Mouse (Mus musculus): ENCODE measurements around the gene Ccnl1. TPM values are rescaled to one million over a fixed set of nuclear protein-coding genes. Genes with fewer than 3 reads are reported as not detected.

The Ccnl1 gene
- polyA plus RNA-seq, 2 experiments from 2014 or later = 49.5 to 75.2 TPM

DNA sequence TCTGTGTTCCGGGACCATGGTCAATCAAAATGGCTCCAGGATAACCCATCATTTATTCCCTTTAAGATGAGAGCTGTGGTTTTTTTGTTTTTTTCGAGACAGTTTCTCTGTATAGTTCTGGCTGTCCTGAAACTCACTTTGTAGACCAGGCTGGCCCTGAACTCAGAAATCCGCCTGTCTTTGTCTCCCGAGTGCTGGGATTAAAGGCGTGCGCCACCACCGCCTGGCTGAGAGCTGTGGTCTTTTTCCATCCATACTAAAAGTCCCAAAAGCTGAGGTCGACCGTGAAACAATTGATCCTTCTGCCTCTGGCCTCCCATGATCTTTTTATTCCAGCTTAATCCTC, 764 bp upstream of the Ccnl1 start:
- ATAC-seq = no peak

DNA sequence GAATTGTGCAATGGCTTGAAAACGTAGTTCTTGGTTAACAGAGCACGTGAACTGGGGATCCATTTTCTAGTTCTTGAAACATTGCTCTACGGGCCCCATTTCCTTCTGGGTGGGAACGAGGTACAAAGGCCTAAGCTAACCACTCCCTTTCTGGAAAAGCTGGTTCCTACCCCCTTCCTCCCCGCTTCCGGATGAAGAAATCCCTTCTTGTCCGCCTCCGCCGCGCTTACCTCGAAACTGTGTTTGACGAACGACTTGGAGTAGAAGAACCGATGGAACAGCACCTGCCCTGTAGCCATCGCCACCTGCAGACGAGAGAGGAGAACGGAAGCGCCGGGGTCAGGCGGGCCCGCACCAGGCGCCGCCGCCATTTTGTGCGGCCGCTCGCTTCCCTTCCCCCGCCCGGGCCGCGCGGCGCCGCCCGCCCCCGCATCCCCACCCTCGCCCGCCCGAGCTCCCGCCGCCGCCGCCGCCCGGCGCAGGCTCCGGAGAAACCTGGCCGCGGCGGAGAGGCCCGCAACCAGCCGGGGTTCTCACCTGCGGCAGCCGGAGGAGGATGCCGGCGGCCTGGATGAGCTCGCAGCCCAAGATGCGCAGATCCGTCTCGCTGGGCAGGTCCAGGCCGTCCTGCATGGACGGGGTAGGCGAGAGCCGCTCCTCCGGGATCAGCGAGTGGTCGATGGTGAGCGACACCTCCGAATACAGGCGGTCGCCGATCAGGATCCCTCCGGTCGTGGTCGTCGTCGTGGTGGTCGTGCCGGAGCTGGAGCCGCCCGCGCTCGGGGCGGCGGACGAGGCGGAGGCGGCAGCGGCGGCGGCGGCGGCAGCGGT, 563 bp downstream of the Ccnl1 start:
- peak; percentile 37 for ATAC-seq

DNA sequence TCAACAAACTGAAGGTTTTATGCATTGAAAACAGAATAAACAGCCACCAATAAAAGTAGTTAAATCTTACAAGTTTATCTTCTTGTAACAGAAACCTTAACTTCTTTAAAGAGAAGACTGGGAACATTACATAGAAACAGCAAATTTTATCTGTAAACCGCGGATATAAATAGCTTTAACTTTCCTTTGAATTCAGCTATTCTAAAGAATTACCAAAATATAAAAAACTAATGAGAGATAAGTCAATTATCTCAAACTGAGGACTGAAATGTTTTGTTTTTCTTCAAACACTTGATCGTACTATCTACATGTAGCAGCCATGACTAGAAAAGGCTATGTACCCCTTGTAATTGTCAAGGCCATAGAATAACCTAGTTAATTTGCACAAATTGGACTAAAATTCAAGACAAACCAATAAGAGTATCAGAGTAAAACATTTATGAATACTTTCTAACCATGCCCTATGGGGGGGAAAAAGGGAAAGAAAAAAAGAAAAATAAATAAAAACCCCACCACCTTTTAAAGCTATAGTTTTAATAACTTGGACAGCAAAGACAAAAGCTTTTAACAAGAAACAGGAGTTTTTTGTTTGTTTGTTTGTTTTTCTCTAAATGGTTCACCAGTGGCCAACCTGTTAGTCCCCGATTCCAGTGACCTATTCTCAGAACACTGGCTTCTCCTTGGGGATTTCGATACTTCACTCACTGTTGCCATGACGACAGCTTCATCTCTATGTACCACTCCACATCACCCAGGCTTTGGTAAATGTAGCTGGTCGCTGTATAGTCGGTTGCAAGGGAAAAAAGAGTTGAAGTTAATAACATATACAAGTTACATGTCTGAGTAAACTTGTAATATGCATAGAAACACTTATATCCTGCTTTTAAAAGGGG, 3.3 kb downstream of the Ccnl1 start:
- ATAC-seq = no peak

DNA sequence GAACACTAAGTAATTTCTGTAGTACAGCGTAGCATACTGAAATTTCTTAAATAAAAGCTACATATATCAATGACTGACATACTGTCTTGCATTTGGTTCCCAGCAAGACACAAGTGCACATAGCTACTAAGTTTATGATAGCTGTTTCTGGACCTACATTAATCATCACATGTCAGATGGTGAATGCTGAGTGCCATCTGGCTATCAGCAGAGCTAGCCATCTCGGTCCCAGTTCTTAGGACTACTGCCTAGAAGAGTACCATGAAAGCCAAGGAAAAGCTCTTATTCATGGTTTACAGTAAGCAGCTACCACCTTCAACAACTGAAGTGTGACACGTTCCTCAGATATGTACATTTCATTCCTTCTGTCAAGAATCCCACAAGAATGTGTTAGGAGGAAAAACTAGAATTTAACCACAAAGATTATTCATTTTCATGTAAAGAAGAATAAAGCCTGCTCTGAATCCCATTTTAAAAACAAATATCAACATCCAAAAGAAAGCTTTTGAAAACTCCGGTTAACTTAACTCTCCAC, 7.2 kb downstream of the Ccnl1 start:
- no peak for ATAC-seq

DNA sequence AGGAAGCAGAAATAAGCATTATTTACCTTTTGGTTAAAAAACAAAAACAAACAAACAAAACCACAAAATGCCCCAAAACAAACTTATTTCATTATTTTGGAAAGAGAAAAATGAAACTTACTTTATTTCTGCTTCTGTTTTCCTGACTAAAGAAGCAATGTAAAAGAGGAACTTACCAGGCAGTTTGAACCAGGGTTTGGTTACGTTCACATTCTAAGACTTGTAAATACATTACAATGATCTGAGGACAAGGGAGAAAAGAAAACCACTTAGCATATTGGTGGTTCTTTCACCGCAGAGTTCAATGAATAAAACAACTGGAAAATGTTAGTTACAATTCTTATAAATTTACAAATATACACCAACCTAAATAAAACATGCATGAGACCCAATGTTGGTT, 7.7 kb downstream of the Ccnl1 start:
- no peak for ATAC-seq

DNA sequence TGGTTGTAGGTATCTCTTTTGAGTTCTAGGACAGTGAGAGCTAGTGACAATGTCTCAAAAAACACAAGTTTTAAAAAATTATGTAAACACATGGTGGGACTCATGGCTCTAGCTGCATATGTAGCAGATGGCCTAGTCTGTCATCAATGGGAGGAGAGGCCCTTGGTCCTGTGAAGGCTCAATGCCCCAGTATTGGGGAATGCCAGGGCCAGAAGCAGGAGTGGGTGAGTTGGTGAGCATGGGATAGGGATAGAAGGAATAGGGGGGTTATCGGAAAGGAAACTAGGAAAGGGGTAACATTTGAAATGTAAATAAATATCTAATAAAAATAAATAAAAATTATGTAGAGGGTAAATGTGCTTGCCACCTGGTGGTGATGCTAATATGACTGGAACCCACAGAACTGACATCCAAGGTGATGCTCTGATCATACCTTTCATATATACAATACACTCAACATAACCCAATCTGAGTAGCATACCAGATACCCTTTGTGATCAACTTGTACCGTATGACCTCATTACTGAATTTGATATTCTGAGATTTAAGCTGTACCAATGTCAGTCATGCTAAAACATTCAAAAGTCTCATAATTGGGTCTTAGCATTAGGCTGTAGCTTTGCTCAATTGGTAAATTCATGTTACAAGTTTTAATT, 12.6 kb downstream of the Ccnl1 start:
- ATAC-seq = no peak

DNA sequence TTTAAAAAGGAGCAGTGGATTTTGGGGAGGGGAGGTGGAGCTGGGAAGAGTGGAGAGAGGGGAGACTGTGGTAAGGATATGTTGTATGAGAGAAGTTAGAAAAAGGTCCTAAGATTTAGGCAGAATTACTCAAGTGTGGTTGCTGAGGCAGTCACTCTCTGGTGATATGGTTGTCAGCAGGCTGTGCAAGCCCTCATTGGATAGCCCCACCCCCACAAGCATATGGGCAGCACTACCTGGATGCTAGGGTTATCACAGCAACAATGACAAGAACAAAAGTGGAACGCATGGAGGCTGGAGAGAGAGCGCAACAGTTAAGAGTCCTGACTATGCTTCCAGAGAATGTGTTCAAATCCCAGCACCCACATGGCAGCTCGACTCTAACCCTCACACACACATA, 13.3 kb downstream of the Ccnl1 start:
- ATAC-seq = no peak

DNA sequence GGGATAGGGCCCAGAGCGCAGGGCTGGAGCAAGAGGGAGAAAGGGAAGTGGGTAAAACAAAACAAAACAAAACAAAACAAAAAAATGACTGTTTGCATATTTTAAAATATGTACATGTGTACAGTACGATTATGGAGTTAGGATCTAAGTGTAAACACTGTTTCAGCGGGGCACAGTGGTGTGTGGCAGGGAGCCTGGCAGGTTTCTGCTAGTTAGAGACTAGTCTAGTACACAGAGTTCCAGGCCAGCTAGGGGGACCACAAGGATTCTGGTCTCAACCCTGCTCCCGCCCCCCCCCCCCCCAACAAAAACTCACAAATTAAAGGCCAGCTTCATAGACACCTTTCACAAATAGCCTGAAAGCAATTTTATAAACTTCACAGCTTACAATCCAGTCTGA, 14.6 kb downstream of the Ccnl1 start:
- ATAC-seq = no peak

DNA sequence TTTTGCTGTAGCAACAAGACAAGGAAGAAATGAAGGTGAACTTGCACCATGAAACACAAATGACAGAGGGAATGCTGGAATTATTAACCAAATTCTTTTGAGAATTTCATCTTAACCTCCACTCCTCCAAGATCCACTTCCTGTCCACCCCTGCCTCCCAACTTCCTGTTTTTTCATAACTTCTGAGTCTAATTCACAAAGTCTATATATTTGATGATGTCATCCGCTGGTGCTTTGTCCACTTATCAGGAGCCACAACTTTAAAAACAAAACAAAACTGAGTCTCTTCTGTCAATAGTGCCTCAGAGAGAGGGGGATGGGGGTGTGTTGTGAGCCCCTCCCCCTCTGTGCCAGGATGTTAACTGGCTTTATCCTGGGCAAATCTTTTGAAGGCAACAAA, 17.0 kb downstream of the Ccnl1 start:
- no peak for ATAC-seq

DNA sequence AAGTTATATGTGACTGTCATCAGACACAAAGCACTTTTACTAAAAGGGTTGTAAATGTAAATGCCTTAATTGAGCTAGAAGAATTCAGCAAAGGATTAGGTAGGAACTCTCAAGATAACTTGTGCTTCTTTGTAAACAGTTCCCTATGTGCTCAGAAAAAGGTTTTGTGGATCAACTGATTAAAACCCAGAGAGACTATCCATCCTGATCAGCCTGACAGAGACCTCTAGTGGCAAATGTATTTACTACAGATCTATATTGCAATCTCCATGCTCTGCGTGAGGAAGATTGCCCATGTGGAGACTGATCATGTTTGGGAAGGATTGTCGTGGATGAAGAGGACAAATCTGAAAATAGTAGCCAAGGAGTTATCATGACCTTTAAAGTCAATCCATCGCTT, 19.8 kb downstream of the Ccnl1 start:
- peak; percentile 68 for ATAC-seq

DNA sequence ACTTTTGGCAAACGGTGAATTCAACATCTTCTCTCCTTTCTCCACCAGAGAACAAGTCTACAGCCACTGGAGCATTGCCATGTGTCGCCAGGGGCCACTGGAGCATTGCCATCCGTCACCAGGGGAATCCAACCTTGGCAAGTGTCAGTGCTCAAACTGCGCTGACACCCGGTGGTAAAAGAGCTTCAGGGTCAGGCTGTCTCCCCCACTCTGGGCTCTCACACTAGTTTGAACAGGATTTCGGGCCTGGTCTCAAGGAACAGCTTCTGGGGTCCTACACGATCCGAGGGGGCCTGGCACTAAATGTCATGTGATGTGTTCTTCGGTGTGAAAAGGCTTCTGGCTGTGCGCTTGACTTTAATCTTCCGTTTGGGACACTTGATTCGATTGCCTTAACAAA, 21.7 kb downstream of the Ccnl1 start:
- no peak for ATAC-seq

DNA sequence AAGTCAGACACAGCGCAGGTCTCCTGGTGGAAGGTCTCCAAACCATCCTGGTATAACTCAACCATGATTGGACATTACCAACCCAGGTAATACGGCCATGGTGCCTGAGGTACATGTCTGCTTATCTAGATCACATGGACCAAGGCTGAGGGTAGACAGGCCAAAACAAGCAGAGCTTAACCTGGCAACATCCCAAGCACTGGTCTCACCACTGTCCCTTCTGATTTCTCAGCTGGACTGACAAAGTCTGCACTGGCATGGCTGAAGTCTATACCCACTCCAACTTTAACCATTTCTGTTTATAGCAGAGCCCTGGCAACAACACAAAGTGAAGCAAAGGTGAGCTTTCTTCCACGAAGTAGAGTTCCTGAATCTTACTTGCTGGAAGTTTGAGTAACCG, 22.9 kb downstream of the Ccnl1 start:
- ATAC-seq = no peak

DNA sequence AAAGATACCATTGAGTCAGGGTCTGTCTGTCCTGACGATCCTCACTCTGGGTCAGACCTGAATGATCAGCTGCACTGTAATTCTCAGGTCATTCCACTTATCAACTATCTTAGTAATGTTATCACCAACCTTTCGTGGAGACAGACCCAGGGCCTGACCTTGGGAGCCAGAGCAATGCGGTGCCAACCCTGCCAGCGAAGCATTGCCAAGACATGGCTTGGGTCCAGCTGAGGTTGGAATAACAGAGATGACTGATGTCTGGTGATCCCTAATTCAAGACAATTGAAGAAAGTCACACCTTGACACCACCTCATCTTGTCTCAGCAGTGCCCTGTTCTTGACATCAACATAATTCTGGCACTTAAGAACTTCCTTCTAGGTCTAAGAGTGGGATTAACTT, 24.3 kb downstream of the Ccnl1 start:
- no peak for ATAC-seq

DNA sequence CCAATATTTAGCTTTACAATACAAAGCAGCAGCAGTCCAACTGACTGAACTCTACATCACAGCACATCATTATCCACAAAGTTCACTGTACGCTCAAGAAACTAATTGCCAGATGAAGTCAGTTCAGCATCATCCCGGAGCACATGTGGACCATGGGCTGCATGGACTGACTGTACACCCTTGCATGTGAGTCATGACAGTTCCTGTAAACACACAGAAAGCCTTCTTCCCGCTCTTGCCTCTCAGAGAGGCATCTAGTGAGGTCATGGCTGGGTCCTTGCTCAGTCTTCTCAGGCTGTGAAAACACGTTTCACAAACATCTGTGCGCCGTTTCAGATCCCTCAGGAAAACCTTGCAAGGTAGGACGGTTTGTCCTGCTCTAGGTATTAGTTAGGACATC, 26.5 kb downstream of the Ccnl1 start:
- no peak for ATAC-seq

DNA sequence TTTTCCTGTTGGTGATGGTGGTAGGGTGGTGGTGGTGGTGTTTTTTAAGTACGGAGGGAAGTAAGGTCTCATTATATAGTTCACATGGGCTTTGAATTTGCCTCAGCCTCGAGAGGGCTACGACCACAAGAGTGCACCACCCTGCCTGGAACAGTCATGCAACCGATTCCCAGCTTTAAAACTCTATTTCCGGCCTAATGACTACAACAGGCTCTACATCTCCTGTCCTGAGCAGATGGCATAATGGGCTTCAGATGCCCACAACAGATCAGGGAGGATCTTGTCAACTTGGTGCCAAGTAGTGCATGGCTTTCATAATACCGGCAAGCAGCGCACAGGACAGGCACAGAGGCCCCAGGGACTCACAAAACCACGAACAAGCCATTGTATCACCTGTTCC, 27.4 kb downstream of the Ccnl1 start:
- peak; percentile 14 for ATAC-seq

DNA sequence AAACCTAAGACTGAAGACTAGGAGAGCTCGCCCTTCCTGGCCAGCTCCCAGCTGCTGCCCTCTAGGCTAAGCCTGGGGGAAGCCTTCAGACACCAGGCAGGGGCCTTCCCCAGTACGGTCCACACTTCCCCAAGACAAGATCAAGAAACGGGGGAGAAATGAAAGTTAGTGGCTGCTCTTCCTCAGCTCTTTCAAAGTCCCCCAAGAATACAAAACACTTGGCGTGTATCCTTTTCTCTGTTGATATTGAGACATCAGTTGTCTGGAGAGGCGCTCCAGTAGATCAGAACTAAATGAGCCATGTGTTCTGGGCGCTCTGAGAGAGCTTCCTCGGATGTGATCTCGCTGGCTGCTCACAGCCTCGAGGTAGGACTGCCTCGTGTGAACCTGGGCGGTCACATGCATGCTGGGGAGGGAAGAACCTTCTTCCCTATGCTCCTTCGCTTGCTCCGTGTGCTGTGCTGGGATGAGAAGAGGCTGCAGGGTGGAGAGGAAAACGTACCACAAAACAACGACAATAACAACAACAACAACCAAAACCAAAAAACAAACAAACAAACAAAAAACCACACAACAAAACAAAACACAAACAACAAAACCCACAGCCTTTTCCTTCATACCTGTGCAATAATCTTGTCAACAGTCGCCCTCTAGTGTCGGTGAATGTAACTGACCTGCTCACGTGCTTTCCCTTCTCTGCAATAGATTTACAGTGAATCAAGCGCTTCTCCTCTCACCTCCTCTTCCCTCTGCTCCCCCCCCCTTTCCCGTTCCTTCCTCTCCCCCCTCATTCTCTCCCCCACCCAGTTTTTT, 28.0 kb downstream of the Ccnl1 start:
- ATAC-seq = peak; percentile 79

DNA sequence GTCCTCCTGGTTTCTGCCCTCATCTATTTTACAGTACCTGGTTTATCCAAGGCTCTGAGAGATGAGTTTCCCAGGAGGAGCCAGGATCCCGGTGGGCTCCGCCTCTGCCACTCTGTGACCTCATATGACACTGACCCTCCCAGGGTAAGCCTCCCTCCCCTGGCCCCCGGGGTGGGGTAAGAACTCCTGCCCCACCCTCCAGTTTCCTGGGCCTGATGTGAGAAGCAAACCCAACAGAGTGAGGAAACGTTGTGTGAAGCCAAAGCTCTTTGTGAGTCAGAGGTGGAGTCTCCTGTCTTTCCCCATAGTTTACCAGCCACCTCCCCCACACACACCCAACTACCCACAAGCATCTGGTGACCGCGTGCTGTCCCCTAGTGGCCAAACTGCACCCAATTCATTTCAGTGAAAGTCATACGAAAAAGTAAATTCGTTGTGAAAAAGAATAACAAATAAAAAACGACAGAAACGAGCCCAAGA, 28.7 kb downstream of the Ccnl1 start:
- peak; percentile 77 for ATAC-seq

DNA sequence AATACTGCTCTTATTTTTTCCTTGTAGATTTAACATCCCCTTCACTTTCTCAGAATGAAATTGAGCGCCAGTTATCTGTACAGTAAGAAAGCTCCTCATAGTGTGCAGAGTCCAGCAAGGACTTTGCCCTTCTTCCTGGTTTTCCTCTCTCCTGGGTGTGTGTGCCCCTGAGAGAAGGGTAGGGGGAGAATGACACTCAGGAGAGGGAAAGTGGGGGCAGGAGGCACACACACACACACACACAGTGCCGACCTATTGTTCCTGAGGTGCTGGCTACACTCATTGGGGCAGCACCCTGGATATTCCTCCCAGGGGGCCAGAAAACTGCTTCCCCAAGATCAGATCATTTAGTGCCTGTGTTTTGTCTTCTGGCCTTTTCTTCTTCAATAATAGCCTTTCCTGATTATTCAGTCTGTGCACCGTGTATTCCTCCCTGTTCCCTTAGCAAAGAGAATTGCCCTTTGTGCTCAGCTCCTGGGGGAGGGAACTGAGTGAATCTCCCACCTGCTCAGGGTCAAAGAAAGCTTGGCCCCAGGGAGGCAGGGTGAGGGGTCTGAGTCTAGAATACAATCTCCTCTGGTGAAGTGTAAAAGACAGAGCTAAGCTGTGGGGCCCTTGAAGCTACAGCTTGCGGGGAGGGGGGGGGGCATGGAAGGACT, 29.3 kb downstream of the Ccnl1 start:
- ATAC-seq = no peak

DNA sequence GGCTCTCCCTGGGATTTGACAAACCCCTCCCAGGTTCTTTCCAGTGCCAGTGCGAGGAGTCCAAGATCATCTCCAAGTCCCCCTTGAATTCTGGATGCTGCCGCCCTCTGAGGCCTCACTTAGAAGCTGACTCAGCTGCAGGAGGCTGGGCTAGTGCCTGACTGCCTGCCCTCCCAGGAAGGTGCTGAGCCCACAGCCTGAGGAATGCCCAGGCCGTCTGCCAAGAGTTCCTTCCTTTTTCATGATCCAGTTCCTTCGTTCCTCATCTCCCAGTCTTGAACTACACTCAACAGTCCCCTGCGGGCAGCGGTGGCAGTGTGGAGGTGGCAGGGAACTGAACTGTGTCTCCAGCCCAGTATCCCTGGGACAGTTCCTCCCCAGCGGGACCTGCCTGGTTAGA, 30.4 kb downstream of the Ccnl1 start:
- ATAC-seq = no peak

DNA sequence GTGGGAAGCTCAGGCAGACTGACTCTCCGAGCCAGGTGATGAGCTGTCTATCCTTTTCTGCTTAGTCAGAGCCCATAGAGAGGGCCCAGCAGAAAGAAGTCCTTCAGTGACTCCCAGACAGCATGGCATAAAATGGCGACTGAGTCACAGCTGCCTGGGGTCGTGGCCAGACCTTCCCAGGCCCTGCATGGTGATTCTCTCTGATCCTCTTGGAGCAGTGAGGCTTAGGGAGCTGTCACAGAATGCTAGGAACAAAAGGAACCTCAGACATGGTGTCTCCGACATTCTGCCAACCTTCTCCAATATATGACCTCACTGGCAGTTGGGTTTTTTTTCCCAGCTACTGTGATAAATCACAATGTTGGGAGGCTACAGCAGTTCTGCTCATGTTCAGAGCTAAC, 30.9 kb downstream of the Ccnl1 start:
- ATAC-seq = no peak

DNA sequence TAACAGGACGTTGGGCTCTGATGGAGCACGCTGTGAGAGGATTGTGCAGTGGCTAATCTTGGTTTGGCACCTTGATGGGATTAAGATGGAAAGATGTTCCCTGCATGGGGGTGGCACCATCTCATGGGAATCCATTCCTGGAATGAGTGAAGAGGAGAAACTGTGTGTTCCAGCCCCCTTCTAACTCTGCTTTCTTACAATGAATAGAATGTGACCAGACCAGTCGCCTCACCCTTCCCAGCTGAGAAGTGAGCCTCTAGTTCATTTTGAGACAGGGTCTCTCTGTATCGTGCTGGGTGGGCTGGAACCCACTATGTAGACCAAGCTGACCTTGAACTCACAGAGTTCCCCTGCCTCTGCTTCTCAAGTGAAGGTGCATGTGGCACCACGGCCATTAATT, 31.6 kb downstream of the Ccnl1 start:
- no peak for ATAC-seq
